Mouse (Mus musculus) G1E (cell line): ENCODE data around the gene Nav3. TPM values are rescaled to one million over a fixed set of nuclear protein-coding genes. Genes with fewer than 3 reads are reported as not detected.

Experiments used
- ATAC-seq: 2 replicates; pipeline ENCODE4 v1.8.0; 2016; ENCODE audit warnings: mild to moderate bottlenecking; ENCODE audit not compliant: insufficient number of reproducible peaks, poor library complexity, low FRiP score, severe bottlenecking; ENCODE audit errors: extremely low read depth
- DNase-seq: peaks from one replicate; pipeline ENCODE4 v3.0.0; 2012; ENCODE audit warnings: low spot score
- H3K27me3 ChIP-seq: 2 replicates; pipeline ENCODE4 v1.6.1; 2012; ENCODE audit warnings: mild to moderate bottlenecking, low read length, inconsistent platforms; ENCODE audit not compliant: insufficient read depth
- H3K36me3 ChIP-seq: replicated peaks from 2 replicates; pipeline ENCODE3; 2012; ENCODE audit warnings: mild to moderate bottlenecking, inconsistent platforms
- H3K4me1 ChIP-seq: 2 replicates; pipeline ENCODE4 v1.6.1; 2012; ENCODE audit warnings: low read depth, low read length, inconsistent platforms, mixed read lengths; ENCODE audit not compliant: insufficient read depth
- H3K4me3 ChIP-seq: 2 replicates; pipeline ENCODE4 v1.5.1; 2012; ENCODE audit warnings: low read depth, mild to moderate bottlenecking, inconsistent platforms, low read length, moderate library complexity, mixed read lengths
- H3K9me3 ChIP-seq: replicated peaks from 2 replicates; pipeline ENCODE4 v1.6.1; 2012; ENCODE audit warnings: inconsistent platforms
- CTCF ChIP-seq: IDR thresholded peaks from 2 replicates; pipeline ENCODE4 v1.5.1; 2012; ENCODE audit warnings: low read depth, low read length, inconsistent platforms, mixed read lengths
- GATA1 ChIP-seq: IDR thresholded peaks from 2 replicates; pipeline ENCODE4 v1.6.1; 2012; ENCODE audit warnings: borderline replicate concordance, low read length, inconsistent platforms, mixed read lengths
- GATA2 ChIP-seq: IDR thresholded peaks from 2 replicates; pipeline ENCODE4 v1.6.1; 2012; ENCODE audit warnings: low read depth, low read length, inconsistent platforms, borderline replicate concordance
- POLR2AphosphoS5 ChIP-seq: IDR thresholded peaks from 2 replicates; pipeline ENCODE4 v1.6.1; 2012; ENCODE audit warnings: low read depth, low read length, inconsistent platforms; ENCODE audit not compliant: insufficient replicate concordance
- TAL1 ChIP-seq: conservative IDR thresholded peaks from 2 replicates; pipeline ENCODE4 v1.6.1; 2012; ENCODE audit warnings: low read depth, low read length, inconsistent platforms, mixed read lengths
- polyA plus RNA-seq: library from polyadenylated mRNA; stranded (reverse); fragments of >175 nt; gene quantifications from 2 replicates; pipeline ENCODE4 v1.2.3, GENCODE M21; 2012
- total RNA-seq, 2 experiments: library from RNA; stranded (forward) in 1 of 2; stranded (reverse) in 1 of 2; fragments of 200-1000 nt in 1 of 2; fragments of >200 nt in 1 of 2; fragmentation: Nextera tagmentation in 1 of 2; gene quantifications; 2 replicates each; pipeline ENCODE4 v1.2.3; 2014 to 2017

Gene Nav3
- total and polyA plus RNA-seq, 3 experiments: 0.22 TPM; not detected in 2

DNA sequence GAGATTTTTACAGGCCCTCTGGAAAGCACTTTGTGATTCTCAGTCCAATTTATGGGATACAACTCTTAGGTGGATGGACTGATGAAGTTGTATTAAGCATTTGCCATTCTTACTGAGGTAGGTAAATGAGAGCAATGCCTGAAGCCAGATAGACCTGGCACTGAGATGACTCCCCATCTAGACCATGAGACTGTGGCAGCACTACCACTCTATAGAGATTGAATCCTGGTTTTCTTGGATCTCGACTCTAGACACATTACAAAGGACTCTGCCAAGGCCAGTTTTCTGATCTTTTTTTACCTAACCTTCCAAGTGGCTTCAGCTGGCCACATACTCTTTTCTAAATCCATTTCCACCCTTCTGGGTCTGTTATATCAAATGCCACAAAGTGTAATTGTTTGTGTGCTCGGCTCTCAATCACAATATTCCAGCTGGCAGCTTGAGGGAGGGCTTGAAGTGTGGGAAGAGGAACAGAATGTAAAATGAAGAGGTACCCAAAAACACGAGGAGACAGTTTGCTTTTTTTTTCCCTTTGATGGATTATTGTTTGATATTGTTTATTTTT, 756.2 kb downstream of the Nav3 start:
- ATAC-seq (no peak), DNase-seq (no peak)
- Histone ChIP-seq H3K27me3 (no peaks in the 10 kb centered on the region), H3K4me1 (no peaks in the 10 kb centered on the region), H3K4me3 (no peak overlapping the region), H3K36me3 (no peaks in the 10 kb centered on the region), H3K9me3 (no peaks in the 10 kb centered on the region; the same call in 1 of the 2 replicates)
- TF ChIP-seq POLR2AphosphoS5 (no peak), GATA1 (no peak), TAL1 (no peak), CTCF (no peak), GATA2 (no peak)

DNA sequence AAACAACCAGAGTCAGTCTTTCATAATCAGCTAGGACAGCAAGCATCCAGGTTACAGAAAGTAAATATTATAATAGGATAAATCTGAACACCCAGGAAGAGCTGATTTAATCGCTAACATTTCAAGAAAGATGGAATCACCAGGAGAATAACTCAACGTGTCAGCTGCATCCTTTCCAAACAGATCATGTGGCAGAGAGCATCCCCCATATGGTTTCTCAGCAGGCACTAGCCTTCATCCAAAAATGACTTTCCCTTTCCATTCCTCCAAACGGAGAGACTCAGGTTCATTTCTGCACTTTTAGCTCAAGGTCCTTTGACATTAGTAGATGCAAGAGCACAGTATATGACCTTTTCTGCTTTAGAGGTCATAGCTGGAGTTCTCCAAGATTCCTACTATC, 765.4 kb downstream of the Nav3 start:
- H3K36me3 ChIP-seq: no peaks in the 10 kb centered on the region
- TF ChIP-seq GATA2 (no peak), GATA1 (no peak)
- ATAC-seq (no peak), DNase-seq (no peak)
- no peaks in the 10 kb centered on the region for H3K4me1 ChIP-seq
- no peak overlapping the region for H3K4me3 ChIP-seq
- H3K9me3 ChIP-seq: peaks cover 5% of the 10 kb centered on the region
- H3K27me3 ChIP-seq: no peaks in the 10 kb centered on the region

DNA sequence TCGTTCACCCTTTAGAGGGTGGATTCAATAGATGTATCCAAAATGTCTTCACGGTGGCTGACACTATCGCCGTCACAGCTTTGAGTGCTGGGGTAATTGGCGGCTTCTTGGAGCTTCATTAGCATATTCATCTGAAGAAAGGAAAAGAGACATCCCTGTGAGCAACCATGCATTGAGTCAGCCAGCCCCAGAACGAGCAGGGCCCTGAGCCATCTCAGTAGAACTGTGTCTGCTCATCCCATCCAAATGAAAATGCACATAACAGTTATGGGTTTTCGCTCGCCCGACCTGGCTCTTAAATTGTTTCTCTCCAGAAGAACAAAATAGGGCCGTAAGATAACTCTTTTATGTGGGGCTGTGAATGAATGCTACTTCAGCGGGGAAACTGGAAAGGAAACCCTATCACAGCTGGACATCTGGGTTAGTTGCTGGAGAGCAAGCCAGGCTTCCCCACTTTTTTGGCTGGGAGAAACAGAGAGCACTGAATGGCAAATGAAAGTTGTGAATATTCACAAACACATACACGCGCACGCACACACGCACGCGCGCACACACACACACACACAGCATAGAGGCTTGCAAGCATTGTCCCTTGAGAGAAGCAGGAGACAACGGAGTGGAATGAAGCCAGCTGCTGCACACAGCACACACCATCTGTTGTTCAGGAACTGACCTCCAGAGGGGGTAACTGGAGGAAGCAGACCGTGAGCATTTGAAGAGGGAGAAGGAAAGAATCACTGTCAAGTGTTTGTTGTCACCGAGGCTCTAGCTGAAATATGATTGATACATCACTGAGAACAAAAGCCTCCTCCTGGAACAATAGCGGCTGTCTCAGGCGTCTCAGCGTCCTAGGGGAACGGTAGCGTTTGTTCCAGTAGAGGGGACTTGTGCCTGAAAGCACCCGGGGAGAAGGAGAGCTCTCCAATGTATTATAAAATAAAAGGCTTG, 771.6 kb downstream of the Nav3 start:
- Histone ChIP-seq H3K4me1 (no peaks in the 10 kb centered on the region), H3K9me3 (peaks cover 24% of the 10 kb centered on the region), H3K36me3 (no peaks in the 10 kb centered on the region), H3K27me3 (no peaks in the 10 kb centered on the region), H3K4me3 (no peak overlapping the region)
- TF ChIP-seq CTCF: no peak
- no peak for TF ChIP-seq TAL1
- TF ChIP-seq GATA1: no peak
- TF ChIP-seq POLR2AphosphoS5: no peak
- no peak for TF ChIP-seq GATA2
- ATAC-seq: no peak
- no peak for DNase-seq

DNA sequence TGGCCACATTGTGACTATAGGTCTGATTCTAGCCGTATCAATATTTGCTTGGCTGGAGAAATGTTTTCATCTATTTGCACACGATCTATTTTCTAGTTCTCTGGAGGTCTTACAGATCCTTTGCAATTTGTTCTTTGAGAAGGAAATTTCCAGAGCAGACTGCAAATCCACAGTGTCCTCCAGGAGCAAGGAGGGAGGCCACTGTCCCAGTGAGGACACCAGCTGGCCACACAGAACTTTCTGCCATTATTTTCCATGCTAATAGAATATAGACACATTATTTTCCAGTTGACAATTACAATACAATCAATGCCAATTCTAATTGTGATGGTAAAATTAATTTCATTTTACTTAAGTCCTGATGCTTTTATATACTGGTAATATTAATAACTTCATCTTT, 783.1 kb downstream of the Nav3 start:
- DNase-seq (no peak), ATAC-seq (no peak)
- Histone ChIP-seq H3K27me3 (no peaks in the 10 kb centered on the region), H3K4me3 (no peak overlapping the region), H3K36me3 (no peaks in the 10 kb centered on the region), H3K4me1 (no peaks in the 10 kb centered on the region), H3K9me3 (peaks cover 10% of the 10 kb centered on the region; the same call in 1 of the 2 replicates)
- no peak for TF ChIP-seq GATA2
- no peak for TF ChIP-seq POLR2AphosphoS5
- no peak for TF ChIP-seq CTCF
- no peak for TF ChIP-seq TAL1
- no peak for TF ChIP-seq GATA1

DNA sequence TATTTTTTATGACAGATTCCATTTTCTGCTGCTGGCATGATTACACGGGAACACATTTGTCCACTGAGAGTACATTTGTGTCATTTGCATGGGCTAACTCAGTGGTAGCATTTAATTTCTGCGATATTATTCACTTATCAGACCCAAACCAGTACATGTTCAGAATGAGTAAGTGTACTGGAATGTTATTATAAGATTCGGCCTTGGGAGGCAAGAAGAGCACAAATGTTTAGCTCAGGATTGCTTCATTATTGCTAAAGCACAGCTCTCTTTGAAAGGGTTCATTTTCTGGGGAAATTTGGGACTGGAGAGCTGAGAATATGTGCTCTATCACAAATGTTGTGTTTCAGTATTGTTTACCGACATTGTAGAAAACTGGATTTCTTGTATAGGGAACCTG, 788.6 kb downstream of the Nav3 start:
- DNase-seq (no peak), ATAC-seq (no peak)
- Histone ChIP-seq H3K27me3 (no peaks in the 10 kb centered on the region), H3K36me3 (no peaks in the 10 kb centered on the region), H3K4me1 (no peaks in the 10 kb centered on the region), H3K9me3 (peaks cover 5% of the 10 kb centered on the region; the same call in 1 of the 2 replicates), H3K4me3 (no peak overlapping the region)
- TF ChIP-seq TAL1: no peak
- TF ChIP-seq GATA1: no peak
- TF ChIP-seq GATA2: no peak
- no peak for TF ChIP-seq POLR2AphosphoS5
- TF ChIP-seq CTCF: no peak

DNA sequence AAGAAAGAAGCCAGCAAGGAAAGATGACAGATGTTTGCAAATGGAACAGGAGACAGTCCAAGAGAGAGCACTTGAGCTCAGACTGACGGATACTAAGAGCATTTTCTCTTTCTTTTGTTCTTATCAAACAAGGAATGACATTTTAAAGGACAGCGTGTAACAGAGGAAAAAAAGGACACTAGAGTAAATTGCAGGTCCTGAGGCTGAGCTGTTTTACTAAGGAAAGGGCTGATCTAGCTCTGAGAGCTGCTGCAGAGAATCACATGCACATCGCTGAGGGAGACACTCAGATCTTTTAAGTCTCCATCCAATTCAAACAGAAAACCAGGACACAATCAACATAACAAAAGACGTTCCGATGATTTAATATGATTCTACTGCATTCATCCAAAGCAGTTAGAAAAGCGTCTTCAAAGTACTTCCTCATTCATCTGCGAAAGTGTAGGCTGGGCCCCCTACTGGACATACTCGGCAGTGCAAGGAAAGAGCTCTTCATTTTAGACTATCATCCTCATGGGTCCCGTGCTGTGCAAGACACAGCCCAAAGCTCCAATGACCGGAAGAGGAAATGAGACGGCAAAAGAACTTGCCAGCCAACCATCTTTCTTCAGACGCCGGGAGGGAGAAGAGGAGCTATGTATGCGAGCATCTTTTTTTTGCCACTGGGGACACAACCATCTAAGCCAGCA, 791.2 kb downstream of the Nav3 start:
- Histone ChIP-seq H3K4me1 (no peaks in the 10 kb centered on the region), H3K4me3 (no peak overlapping the region), H3K9me3 (peaks cover 3% of the 10 kb centered on the region; the same call in 1 of the 2 replicates), H3K27me3 (no peaks in the 10 kb centered on the region), H3K36me3 (no peaks in the 10 kb centered on the region)
- DNase-seq (no peak), ATAC-seq (peak; percentile 50; the same call in 1 of the 2 replicates)
- no peak for TF ChIP-seq GATA2
- no peak for TF ChIP-seq GATA1
- no peak for TF ChIP-seq CTCF
- no peak for TF ChIP-seq TAL1
- no peak for TF ChIP-seq POLR2AphosphoS5
